Mouse (Mus musculus): Measurements from ENCODE around the gene Sh2b3.

DNA sequence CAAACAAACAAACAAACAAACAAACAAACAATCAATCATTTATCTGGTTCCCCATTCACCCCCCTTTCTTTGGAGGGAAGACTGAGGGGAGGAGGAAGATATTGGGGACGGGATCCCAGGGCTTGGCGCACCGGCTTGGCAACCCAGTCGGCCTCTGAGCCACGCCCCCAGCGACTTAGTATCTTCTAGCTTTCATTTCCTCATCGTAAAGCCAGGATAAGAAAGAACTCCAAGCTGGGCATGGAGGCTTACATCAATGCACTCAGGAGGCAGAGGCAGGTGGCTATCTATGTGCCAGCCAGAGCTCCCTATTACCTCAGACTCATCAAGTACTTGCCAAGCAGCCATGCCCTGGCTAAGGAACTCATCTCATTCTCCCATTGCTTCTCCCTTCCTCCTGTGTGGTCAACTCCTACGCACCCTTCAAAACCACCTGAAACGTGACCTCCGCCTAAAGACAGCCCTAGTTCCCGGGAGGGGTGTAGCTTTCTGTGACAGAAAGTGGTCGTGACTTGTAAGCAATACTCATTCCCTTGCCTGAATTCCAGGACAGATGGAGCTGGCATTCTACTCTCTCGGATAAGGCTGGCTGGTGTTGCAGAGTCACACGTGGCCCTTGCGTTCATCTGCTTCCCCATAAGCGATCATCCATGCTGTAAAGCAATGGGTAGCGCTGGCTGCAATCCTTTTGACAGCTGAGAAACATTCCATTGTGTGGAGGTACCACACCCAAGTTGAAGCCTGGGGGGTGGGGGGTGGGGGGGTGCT lies 5.9 kb upstream of the Sh2b3 start:
- TF ChIP-seq CTCF (IDR thresholded peaks at IDR 0.05) (no peak), EP300 (IDR thresholded peaks at IDR 0.05) (no peak)
